Mouse (Mus musculus) erythroblast, embryonic 14.5 days (primary cell): ENCODE measurements around the gene Snx5. TPM values are rescaled to one million over a fixed set of nuclear protein-coding genes. Genes with fewer than 3 reads are reported as not detected.

Experiments used
- H3K27me3 ChIP-seq: 2 replicates; pipeline ENCODE4 v1.6.1; 2012; ENCODE audit warnings: inconsistent platforms; ENCODE audit not compliant: control insufficient read depth
- H3K36me3 ChIP-seq: 2 replicates; pipeline ENCODE4 v1.6.1; 2012; ENCODE audit warnings: mild to moderate bottlenecking, inconsistent platforms; ENCODE audit not compliant: control insufficient read depth
- H3K4me1 ChIP-seq: 2 replicates; pipeline ENCODE4 v1.6.1; 2012; ENCODE audit warnings: inconsistent platforms; ENCODE audit not compliant: control insufficient read depth
- H3K4me3 ChIP-seq: replicated peaks from 2 replicates; pipeline ENCODE3; 2012; ENCODE audit warnings: moderate library complexity, mild to moderate bottlenecking, inconsistent platforms
- H3K9me3 ChIP-seq: 2 replicates; pipeline ENCODE4 v1.6.1; 2012; ENCODE audit warnings: low read length, inconsistent platforms, mixed read lengths; ENCODE audit not compliant: control insufficient read depth
- GATA1 ChIP-seq: IDR thresholded peaks from 2 replicates; pipeline ENCODE4 v1.6.1; 2012; ENCODE audit warnings: low read length, inconsistent platforms, mixed read lengths
- TAL1 ChIP-seq: IDR thresholded peaks from 3 replicates; pipeline ENCODE4 v1.6.1; 2012; ENCODE audit warnings: low read length, inconsistent platforms, mixed read lengths
- polyA plus RNA-seq: library from polyadenylated mRNA; stranded (reverse); fragments of >175 nt; gene quantifications from 2 replicates; pipeline ENCODE4 v1.2.3, GENCODE M21; 2012

Snx5 gene
- polyA plus RNA-seq, 1 experiment, result 0.87 TPM

DNA sequence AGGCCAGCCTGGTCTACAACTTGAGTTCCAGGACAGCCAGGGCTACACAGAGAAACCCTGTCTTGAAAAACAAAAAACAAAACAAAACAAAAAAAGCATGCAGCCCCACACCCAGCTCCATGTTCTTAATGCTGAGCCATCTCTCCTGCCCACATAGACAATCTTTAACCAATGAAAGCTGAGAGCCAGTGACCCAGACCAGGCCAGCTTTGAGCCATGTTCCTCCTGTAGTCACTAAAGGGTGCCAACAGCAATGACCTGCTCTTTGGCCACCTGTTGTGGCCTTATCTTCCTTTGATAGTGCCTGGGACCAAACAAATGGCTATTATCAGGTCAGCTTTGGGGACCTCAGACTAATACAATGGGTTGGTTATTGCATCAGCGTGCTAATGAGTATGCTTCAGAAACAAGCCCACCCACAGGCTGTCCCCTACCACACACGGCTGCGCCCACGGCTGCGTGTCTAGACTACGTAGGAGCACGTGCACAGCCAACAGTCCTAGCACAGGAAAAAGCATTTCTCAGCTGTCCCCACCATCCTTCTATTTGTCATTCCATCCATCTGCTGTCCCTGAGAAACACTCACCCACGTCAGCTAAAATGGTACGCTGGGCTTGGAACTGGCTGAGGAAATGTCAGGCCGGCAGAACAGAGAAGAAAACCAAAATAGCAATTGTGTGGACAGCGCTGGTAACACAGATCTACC, 21.0 kb upstream of the Snx5 start:
- Histone ChIP-seq H3K9me3 (no peaks in the 10 kb centered on the region), H3K4me1 (peaks cover 4% of the 10 kb centered on the region; the same call in 1 of the 2 replicates), H3K4me3 (no peak overlapping the region), H3K27me3 (no peaks in the 10 kb centered on the region), H3K36me3 (no peaks in the 10 kb centered on the region)
- TF ChIP-seq TAL1 (no peak), GATA1 (no peak)

- H3K27me3 ChIP-seq, result 0 out of 2 replicates have a peak, but pooled peaks cover 2% of the 10 kb centered on the region
- H3K36me3 ChIP-seq, result no peaks in the 10 kb centered on the region
- no peak for TF ChIP-seq GATA1
- H3K4me3 ChIP-seq, result no peak overlapping the region
- H3K4me1 ChIP-seq, result peaks cover 1% of the 10 kb centered on the region; the same call in 1 of the 2 replicates
- no peaks in the 10 kb centered on the region for H3K9me3 ChIP-seq
These were observed 19.6 kb upstream of the Snx5 start for GRCm38 (mm10) chr2:144290321-144290720.

- H3K4me3 ChIP-seq, result no peak overlapping the region
- TF ChIP-seq TAL1 (no peak), GATA1 (no peak)
- H3K4me1 ChIP-seq, result peaks cover 3% of the 10 kb centered on the region
- H3K9me3 ChIP-seq, result no peaks in the 10 kb centered on the region
- 0 out of 2 replicates have a peak, but pooled peaks cover 2% of the 10 kb centered on the region for H3K27me3 ChIP-seq
- peaks cover 40% of the 10 kb centered on the region for H3K36me3 ChIP-seq
These were observed 10.7 kb upstream of the Snx5 start for GRCm38 (mm10) chr2:144281417-144281816.

DNA sequence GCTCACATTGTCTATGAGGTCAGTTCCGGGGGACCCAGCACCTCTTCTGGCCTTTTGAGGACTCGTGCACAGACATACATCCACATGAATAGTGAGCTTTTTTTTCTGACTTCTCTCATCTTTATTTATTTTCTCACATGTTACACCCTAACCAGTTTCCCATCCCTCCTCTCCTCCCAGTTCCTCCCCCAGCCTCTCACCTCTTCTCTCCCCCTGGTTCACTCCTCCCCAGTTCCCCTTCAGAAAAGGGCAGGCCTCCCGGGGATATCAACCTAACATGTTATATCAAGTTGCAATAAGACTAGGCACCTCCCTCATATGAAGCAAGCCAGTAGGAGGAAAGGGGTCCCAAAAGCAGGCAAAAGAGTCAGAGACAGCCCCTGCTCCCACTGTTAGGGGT, 9.9 kb upstream of the Snx5 start:
- H3K4me3 ChIP-seq, result no peak overlapping the region
- H3K9me3 ChIP-seq, result no peaks in the 10 kb centered on the region
- H3K27me3 ChIP-seq, result 0 out of 2 replicates have a peak, but pooled peaks cover 2% of the 10 kb centered on the region
- TF ChIP-seq GATA1 (no peak), TAL1 (no peak)
- H3K36me3 ChIP-seq, result peaks cover 43% of the 10 kb centered on the region
- peaks cover 5% of the 10 kb centered on the region for H3K4me1 ChIP-seq

DNA sequence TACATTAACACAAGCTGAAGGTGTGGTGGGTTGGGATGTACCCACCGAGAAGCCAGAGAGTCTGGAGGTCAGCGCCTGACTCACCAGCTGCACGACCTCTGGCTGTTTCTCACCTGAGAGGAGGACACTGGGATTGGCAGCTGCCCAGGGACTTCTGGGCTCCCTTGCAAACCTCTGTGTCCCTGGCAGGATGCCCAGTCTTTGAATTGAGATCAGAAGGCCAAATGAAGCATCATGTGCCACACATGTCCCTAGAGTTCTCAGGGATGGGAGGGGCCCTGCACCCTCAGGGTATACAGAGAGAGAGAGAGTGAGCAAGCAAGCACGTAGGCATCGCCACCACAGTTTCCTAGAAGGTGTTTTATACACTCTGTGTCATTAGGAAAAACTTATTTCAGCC, 9.0 kb upstream of the Snx5 start:
- no peaks in the 10 kb centered on the region for H3K9me3 ChIP-seq
- H3K4me1 ChIP-seq, result peaks cover 10% of the 10 kb centered on the region
- TF ChIP-seq TAL1 (no peak), GATA1 (no peak)
- H3K27me3 ChIP-seq, result no peaks in the 10 kb centered on the region
- no peak overlapping the region for H3K4me3 ChIP-seq
- H3K36me3 ChIP-seq, result peaks cover 49% of the 10 kb centered on the region

DNA sequence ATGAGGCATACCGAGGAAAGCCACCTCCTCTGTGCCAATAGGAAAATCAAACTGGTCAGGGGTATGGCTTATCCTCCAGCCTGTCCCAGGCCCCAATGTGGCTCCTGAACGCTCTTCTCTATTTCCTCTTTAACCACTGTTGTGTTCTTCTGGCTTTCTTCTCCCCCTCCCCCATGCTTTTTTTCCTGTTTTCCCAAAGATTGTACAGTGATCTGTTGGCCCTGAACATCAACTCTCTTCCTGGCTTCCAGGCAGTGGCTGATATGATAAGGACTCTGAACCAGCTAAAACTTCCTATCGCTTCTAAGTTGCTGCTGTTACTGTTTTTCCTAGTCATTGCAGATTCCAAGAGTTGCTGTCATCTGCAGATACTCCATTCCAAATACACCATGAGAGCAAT, 6.2 kb upstream of the Snx5 start:
- TF ChIP-seq GATA1 (no peak), TAL1 (no peak)

GRCm38 (mm10) chr2:144274741-144275140, 4.0 kb upstream of the Snx5 start:
- Histone ChIP-seq H3K4me3 (peak overlapping the region; percentile 9), H3K9me3 (no peaks in the 10 kb centered on the region), H3K27me3 (no peaks in the 10 kb centered on the region), H3K36me3 (peaks cover 57% of the 10 kb centered on the region), H3K4me1 (peaks cover 48% of the 10 kb centered on the region)
- TF ChIP-seq TAL1 (no peak), GATA1 (no peak)

More for the DNA sequence above, 6.2 kb upstream of the Snx5 start:
- Histone ChIP-seq H3K36me3 (peaks cover 66% of the 10 kb centered on the region), H3K4me1 (peaks cover 36% of the 10 kb centered on the region), H3K9me3 (no peaks in the 10 kb centered on the region), H3K27me3 (no peaks in the 10 kb centered on the region), H3K4me3 (no peak overlapping the region)

DNA sequence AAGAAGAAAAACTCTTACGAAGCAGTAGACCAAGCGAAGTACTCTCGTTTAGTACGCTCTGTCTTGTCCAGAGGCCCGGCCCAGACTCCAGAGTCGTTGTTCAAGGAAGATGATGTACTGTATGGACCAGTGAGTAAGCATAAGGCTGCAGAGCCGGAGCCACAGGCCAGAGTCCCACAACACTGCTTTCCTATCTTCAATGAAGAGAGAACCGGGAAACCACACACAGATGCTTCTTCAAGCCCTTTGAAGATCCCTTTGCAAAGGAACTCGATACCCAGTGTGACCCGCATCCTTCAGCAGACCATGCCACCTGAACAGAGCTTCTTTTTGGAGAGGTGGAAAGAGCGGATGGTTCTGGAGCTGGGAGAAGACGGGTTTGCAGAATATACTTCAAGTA, 1.4 kb upstream of the Snx5 start:
- Histone ChIP-seq H3K36me3 (peaks cover 48% of the 10 kb centered on the region), H3K9me3 (no peaks in the 10 kb centered on the region), H3K4me3 (peak overlapping the region; percentile 30), H3K27me3 (no peaks in the 10 kb centered on the region), H3K4me1 (peaks cover 70% of the 10 kb centered on the region)
- TF ChIP-seq TAL1 (no peak), GATA1 (no peak)

DNA sequence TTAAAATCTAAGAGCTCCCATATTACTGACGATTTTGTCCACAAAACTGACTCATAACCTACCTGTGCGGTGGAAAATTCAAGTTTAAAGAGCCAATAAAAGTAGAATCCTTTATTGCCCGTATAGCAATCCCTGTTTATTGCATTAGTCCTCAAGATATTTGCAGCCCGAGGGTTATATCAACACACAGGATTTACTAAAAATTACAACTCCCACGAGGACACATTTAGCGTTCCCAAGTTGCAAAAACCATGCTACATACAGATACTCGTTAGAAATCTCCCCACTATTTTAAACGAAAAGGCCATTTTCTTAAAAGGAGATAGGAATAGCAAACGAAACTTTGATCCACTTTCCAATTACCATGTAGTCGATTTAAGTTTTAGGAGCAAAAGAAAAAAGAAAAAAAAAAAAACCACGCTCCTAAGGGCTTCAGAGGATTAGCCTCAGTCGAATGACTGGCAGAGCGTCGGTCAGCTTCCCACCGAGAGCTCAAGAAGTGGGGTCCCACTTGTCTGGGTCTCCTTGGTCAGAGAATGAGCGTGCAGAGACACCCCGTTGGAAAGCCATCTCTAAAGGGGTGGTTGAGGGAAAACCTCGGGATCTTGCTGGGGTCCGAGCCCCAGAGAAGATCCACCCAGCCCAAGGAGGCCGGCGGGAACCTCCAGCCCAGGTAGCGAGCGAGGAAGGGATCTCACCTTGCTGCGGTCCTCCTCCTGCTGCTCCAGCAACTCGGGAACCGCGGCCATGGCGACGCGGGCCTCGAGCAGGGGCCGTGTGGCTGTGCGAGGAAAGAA, 829 bp downstream of the Snx5 start:
- Histone ChIP-seq H3K9me3 (no peaks in the 10 kb centered on the region), H3K4me3 (peak overlapping the region; percentile 78), H3K4me1 (peaks cover 77% of the 10 kb centered on the region), H3K27me3 (no peaks in the 10 kb centered on the region), H3K36me3 (peaks cover 55% of the 10 kb centered on the region)
- no peak for TF ChIP-seq TAL1
- no peak for TF ChIP-seq GATA1
